Mouse (Mus musculus): ENCODE results near the gene Babam1. TPM values are rescaled to one million over a fixed set of nuclear protein-coding genes. Genes with fewer than 3 reads are reported as not detected.

Babam1 gene
- polyA plus RNA-seq, 1 experiment from 2014 or later: 40.7 TPM

DNA sequence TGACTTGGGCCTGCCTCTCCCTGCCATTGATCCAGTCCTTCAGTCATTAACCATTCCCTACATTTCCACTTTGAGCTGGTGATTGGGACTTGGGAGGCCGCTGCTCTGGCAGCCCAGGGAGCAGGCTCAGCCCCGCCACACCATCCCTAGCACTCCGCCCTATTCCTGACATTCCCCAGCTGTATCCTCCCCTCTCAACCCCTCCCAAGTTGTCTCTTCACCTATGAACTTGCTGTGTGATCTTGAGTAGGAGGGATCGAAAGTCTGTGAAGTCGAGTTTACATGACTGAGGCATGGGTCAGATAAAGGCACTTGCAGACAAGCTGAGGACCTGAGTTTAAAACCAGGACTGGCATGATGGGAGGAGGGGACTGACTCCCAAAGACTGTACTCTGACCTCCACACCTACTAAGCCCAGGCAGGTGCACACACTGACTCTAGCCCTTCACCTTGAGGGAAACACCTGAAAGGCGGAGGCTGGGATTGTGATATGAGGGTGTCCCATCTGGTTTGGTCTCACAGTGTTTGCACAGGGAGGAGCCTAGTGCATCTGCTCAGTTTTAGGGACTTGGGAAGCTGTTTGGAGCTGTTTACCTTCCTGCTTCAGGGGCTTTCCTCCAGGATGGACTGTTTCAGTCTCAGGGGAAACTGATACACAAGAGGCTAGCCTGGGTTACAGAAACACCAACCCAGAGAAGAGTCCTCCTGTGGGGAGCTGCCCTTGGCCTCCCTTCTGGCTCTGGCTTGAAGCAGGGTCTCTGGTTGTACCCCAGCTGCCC lies 6.6 kb downstream of the Babam1 start:
- 73% methylated on average over 6 of the region's 6 CpGs for WGBS (ENCODE audit: insufficient replicate concordance)
- H3K4me1 ChIP-seq (ENCODE audit: insufficient read depth): peaks cover 20% of the 10 kb centered on the region
- no peaks in the 10 kb centered on the region for H3K27me3 ChIP-seq (ENCODE audit: insufficient read depth, low read length)
- H3K9ac ChIP-seq (replicated peaks): no peak overlapping the region
- H3K9me3 ChIP-seq (ENCODE audit: low read length): no peaks in the 10 kb centered on the region
- DNase-seq (no peak), ATAC-seq (no peak)
- H3K4me2 ChIP-seq (ENCODE audit: low read depth, low read length): no peak overlapping the region
- no peak overlapping the region for H3K27ac ChIP-seq (ENCODE audit: low read depth)
- H3K36me3 ChIP-seq (replicated peaks; ENCODE audit: insufficient read depth, low read length): peaks cover 30% of the 10 kb centered on the region
- TF ChIP-seq EP300 (IDR thresholded peaks at IDR 0.05; ENCODE audit: low read depth): no peak
- TF ChIP-seq CTCF (IDR thresholded peaks at IDR 0.05; ENCODE audit: low read depth): no peak
- H3K4me3 ChIP-seq (ENCODE audit: low read depth, low read length): no peak overlapping the region

DNA sequence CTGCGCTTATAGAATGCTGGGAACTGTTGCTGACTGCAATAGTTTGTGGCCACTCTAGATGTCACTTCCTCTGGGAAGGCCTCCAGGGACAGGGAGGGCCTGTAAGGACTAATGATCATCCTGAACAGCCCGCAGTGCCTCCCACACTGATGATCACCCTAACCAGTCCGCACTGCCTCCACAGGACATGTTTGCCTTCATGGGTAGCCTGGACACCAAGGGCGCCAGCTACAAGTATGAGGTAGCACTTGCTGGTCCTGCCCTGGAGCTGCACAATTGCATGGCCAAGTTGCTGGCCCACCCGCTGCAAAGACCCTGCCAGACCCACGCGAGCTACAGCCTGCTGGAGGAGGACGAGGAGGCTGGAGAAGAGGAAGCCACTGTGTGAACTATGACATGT lies 7.3 kb downstream of the Babam1 start:
- H3K27ac ChIP-seq (ENCODE audit: low read depth): no peak overlapping the region
- no peak overlapping the region for H3K9ac ChIP-seq (replicated peaks)
- H3K4me3 ChIP-seq (ENCODE audit: low read depth, low read length): no peak overlapping the region
- no peak overlapping the region for H3K4me2 ChIP-seq (ENCODE audit: low read depth, low read length)
- ATAC-seq (no peak), DNase-seq (no peak)
- no peaks in the 10 kb centered on the region for H3K9me3 ChIP-seq (ENCODE audit: low read length)
- H3K4me1 ChIP-seq (ENCODE audit: insufficient read depth): peaks cover 20% of the 10 kb centered on the region
- 76% methylated on average over 8 of the region's 8 CpGs for WGBS (ENCODE audit: insufficient replicate concordance)
- H3K27me3 ChIP-seq (ENCODE audit: insufficient read depth, low read length): no peaks in the 10 kb centered on the region
- H3K36me3 ChIP-seq (replicated peaks; ENCODE audit: insufficient read depth, low read length): peaks cover 33% of the 10 kb centered on the region
- no peak for TF ChIP-seq CTCF (IDR thresholded peaks at IDR 0.05; ENCODE audit: low read depth)
- no peak for TF ChIP-seq EP300 (IDR thresholded peaks at IDR 0.05; ENCODE audit: low read depth)

DNA sequence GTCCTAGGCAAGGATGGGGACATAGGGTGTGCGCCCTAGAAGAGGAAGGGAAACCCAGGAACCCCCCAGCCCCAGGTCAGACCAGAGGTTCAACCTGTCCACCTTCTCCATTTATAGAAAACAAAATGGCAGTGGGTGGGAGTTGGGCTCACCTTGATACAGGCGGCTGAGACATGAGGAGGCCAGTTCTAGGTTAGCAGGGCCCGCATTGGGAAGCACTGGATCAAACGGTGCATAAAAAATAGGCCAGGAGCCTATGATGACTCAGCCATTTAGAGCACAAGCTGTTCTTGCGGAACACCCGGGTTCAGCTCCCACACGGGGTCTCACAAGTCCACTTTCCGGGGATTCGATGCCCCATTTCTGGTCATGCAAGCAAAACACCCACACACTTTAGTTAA lies 8.3 kb downstream of the Babam1 start:
- Histone ChIP-seq H3K4me1 (ENCODE audit: insufficient read depth) (peaks cover 20% of the 10 kb centered on the region), H3K4me2 (ENCODE audit: low read depth, low read length) (peak overlapping the region; percentile 97), H3K4me3 (ENCODE audit: low read depth, low read length) (no peak overlapping the region; the same call in 1 of the 2 replicates), H3K27ac (ENCODE audit: low read depth) (no peak overlapping the region), H3K9me3 (ENCODE audit: low read length) (no peaks in the 10 kb centered on the region), H3K36me3 (replicated peaks; ENCODE audit: insufficient read depth, low read length) (peaks cover 35% of the 10 kb centered on the region), H3K27me3 (ENCODE audit: insufficient read depth, low read length) (no peaks in the 10 kb centered on the region), H3K9ac (replicated peaks) (no peak overlapping the region)
- 61% methylated on average over 9 of the region's 9 CpGs for WGBS (ENCODE audit: insufficient replicate concordance)
- DNase-seq (no peak), ATAC-seq (no peak)
- TF ChIP-seq EP300 (IDR thresholded peaks at IDR 0.05; ENCODE audit: low read depth) (no peak), CTCF (IDR thresholded peaks at IDR 0.05; ENCODE audit: low read depth) (no peak)

DNA sequence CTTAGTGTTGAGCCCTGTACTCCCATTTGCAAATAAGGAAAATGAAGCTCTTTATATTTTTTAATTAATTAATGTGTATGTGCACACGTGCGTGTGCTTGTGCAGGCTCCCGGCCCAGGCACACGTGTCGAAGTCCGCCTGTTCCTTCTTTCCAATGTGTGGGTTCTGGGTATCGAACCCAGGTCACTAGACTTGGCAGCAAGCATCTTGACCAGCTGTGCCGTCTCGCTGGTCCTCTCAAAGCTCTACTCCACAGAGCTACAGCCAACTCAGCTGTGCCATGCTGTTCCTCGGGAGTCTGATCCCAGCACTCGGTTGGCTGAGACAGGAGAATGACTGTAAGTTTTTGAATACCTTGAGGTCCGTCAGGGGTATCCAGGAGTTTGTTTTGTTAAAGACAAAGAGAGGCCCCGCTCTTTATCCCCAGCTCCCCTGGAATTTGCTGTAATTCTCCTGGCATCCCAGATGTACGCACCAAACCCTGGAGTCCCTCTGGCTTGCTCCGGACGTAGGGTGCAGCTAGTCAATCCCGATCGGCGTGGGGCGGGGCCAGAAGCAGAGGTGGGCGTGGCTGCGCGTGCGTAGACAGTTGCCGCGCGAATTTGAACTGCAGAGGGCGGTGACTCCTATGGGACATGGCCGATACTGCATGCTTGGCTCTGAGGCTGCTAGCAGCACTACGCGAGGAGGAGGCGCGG lies 8.9 kb downstream of the Babam1 start, which contains the start of gene Ankle1:
Gene Ankle1, plus strand, starts transcription at position 610 of the 698 bp plus-strand sequence.
- DNase-seq (peak; percentile 99), ATAC-seq (peak; percentile 93)
- WGBS (ENCODE audit: insufficient replicate concordance): 13% methylated on average over 33 of the region's 33 CpGs
- peak within 1 kb of the TSS; percentile 70 for H3K27ac ChIP-seq (ENCODE audit: low read depth)
- peak within 1 kb of the TSS; percentile 92 for H3K4me3 ChIP-seq (ENCODE audit: low read depth, low read length)
- H3K4me1 ChIP-seq (ENCODE audit: insufficient read depth): peaks cover 20% of the 10 kb centered on the region
- H3K4me2 ChIP-seq (ENCODE audit: low read depth, low read length): peak within 1 kb of the TSS; percentile 97
- peak within 1 kb of the TSS; percentile 84 for H3K9ac ChIP-seq (replicated peaks)
- peaks cover 33% of the 10 kb centered on the region for H3K36me3 ChIP-seq (replicated peaks; ENCODE audit: insufficient read depth, low read length)
- no peaks in the 10 kb centered on the region for H3K9me3 ChIP-seq (ENCODE audit: low read length)
- no peaks in the 10 kb centered on the region for H3K27me3 ChIP-seq (ENCODE audit: insufficient read depth, low read length)
- peak; percentile 86 for TF ChIP-seq CTCF (IDR thresholded peaks at IDR 0.05; ENCODE audit: low read depth)
- no peak for TF ChIP-seq EP300 (IDR thresholded peaks at IDR 0.05; ENCODE audit: low read depth)

DNA sequence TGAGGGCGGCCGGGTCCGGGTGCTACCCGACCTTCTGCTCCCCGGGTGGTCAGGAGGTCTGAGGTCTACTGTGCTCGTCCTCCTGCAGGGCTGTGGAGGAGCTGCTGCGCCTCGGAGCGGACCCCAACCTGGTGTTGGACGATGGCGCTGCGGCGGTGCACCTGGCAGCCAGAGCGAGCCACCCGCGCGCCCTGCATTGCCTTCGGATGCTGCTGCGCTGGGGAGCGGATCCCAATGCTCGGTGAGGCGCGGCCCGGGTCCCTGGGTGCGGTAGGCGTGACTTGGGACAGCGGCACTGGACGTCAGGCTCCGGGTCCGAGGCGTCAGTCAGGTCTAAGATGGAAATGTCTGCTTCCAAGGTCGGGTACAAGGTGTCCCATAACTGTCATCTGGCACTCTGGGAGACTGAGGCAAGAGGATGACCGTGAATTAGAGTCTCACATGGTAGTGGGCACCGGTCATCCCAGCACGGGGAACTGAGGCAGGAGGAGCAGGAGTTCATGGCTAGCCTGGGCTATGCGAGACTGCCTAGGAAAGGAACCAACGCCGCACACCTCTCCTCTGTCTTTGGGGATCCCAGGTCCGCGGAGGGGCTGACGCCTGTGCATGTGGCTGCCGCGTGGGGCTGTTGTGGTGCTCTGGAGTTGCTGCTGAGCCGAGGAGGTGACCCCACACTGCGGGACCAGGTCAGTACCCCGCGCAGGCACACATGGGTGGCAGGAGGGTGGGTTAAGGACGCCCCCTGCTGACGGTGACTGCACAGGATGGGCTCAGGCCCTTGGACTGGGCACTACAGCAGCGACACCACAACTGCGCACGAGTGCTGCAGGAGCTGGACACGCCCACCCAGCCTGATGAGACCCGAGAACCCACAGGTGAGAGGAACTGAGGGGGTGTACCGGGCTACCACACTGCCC lies 9.7 kb downstream of the Babam1 start:
- Histone ChIP-seq H3K9me3 (ENCODE audit: low read length) (no peaks in the 10 kb centered on the region), H3K4me1 (ENCODE audit: insufficient read depth) (peaks cover 20% of the 10 kb centered on the region), H3K4me2 (ENCODE audit: low read depth, low read length) (peak overlapping the region; percentile 97), H3K36me3 (replicated peaks; ENCODE audit: insufficient read depth, low read length) (peaks cover 31% of the 10 kb centered on the region), H3K9ac (replicated peaks) (peak overlapping the region; percentile 84), H3K27ac (ENCODE audit: low read depth) (peak overlapping the region; percentile 70), H3K4me3 (ENCODE audit: low read depth, low read length) (peak overlapping the region; percentile 92), H3K27me3 (ENCODE audit: insufficient read depth, low read length) (no peaks in the 10 kb centered on the region)
- WGBS (ENCODE audit: insufficient replicate concordance): under 1% methylated on average over 55 of the region's 55 CpGs
- TF ChIP-seq CTCF (IDR thresholded peaks at IDR 0.05; ENCODE audit: low read depth) (peak; percentile 93), EP300 (IDR thresholded peaks at IDR 0.05; ENCODE audit: low read depth) (no peak)
- ATAC-seq (peak; percentile 67), DNase-seq (peak; percentile 89)
